Mouse (Mus musculus) limb, embryonic 14.5 days (tissue): Measurements from ENCODE around the gene Tspan4. TPM values are rescaled to one million over a fixed set of nuclear protein-coding genes. Genes with fewer than 3 reads are reported as not detected.

Source experiments
- ATAC-seq: fragments of 200-750 bp; cut with Nextera tagmentation; 2 replicates; pipeline ENCODE4 v1.8.0; 2017; ENCODE audit warnings: low read depth, moderate number of reproducible peaks, moderate TSS enrichment; ENCODE audit not compliant: low FRiP score
- DNase-seq: peaks from one replicate; pipeline ENCODE4 v3.0.0-alpha.2; 2015; ENCODE audit warnings: low spot score
- H3K27ac ChIP-seq: fragments of 300-500 bp; sonication (generic); replicated peaks from 2 replicates; pipeline ENCODE4 v1.5.1; 2014; ENCODE audit warnings: low read depth, mild to moderate bottlenecking, low read length, moderate library complexity, mixed read lengths
- H3K27me3 ChIP-seq: fragments of 300-500 bp; sonication (generic); 2 replicates; pipeline ENCODE4 v1.6.1; 2014; ENCODE audit warnings: low read length, mixed read lengths; ENCODE audit not compliant: control insufficient read depth, insufficient read depth
- H3K36me3 ChIP-seq: fragments of 300-500 bp; sonication (generic); 2 replicates; pipeline ENCODE4 v1.6.1; 2014; ENCODE audit warnings: mild to moderate bottlenecking, low read length, moderate library complexity, mixed read lengths; ENCODE audit not compliant: control insufficient read depth, insufficient read depth
- H3K4me1 ChIP-seq: fragments of 300-500 bp; sonication (generic); 2 replicates; pipeline ENCODE4 v1.6.1; 2014; ENCODE audit warnings: antibody characterized with exemption, low read length, mixed read lengths; ENCODE audit not compliant: control insufficient read depth, insufficient read depth
- H3K4me2 ChIP-seq: fragments of 300-500 bp; sonication (generic); replicated peaks from 2 replicates; pipeline ENCODE4 v1.6.1; 2014; ENCODE audit warnings: low read depth, mild to moderate bottlenecking, low read length, moderate library complexity; ENCODE audit not compliant: severe bottlenecking
- H3K4me3 ChIP-seq: fragments of 300-500 bp; sonication (generic); replicated peaks from 2 replicates; pipeline ENCODE4 v1.5.1; 2014; ENCODE audit warnings: low read length
- H3K9ac ChIP-seq: fragments of 300-500 bp; sonication (generic); 2 replicates; pipeline ENCODE4 v1.6.1; 2014; ENCODE audit warnings: mild to moderate bottlenecking, low read depth, low read length, moderate library complexity; ENCODE audit not compliant: severe bottlenecking
- H3K9me3 ChIP-seq: fragments of 300-500 bp; sonication (generic); 2 replicates; pipeline ENCODE4 v1.6.1; 2016; ENCODE audit warnings: low read length; ENCODE audit not compliant: control insufficient read depth
- POLR2A ChIP-seq: fragments of 200-500 bp; IDR thresholded peaks from 2 replicates; pipeline ENCODE4 v1.8.0; 2012; ENCODE audit warnings: inconsistent platforms, mild to moderate bottlenecking, moderate library complexity, borderline replicate concordance; ENCODE audit not compliant: insufficient read depth, insufficient read length; ENCODE audit errors: extremely low read depth
- WGBS: fragments of 180-500 bp; shearing (Covaris S2); extraction: QIAGEN DNeasy Blood & Tissue Kit; methylation state at CpG from one replicate; pipeline ENCODE4 v1.1.7; 2014; 5-methylcytosine and 5-hydroxymethylcytosine counted together
- polyA plus RNA-seq, 2 experiments: library from polyadenylated mRNA; depleted of rRNA in 1 of 2; stranded (reverse) in 1 of 2; unstranded in 1 of 2; fragments of >200 nt; fragmentation: Nextera tagmentation in 1 of 2; extraction: Ambion mirVana in 1 of 2; gene quantifications; 2 replicates each; pipeline versions ENCODE4 v1.2.1 to v1.2.3; 2012 to 2014

The Tspan4 gene
- polyA plus RNA-seq, 2 experiments: 77.9 to 101 TPM

DNA sequence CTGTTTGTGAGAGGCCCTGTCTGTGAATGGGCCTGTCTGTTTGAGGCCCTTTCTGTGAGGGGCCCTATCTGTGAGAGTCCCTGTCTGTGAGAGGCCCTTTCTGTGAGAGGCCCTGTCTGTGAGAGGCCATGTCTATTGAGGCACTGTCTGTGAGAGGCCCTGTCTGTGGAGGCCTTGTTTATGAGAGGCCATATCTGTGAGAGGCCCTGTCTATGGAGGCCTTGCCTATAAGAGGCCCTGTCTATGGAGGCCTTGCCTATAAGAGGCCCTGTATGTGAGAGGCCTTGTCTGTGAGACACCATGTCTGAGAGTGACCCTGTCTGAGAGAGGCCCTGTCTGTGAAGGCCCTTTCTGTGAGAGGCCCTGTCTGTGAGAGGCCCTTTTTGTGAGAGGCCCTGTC is 33.1 kb downstream of the Tspan4 start:
- Histone ChIP-seq H3K4me3 (no peak overlapping the region), H3K27ac (no peak overlapping the region), H3K27me3 (no peaks in the 10 kb centered on the region), H3K9ac (no peak overlapping the region), H3K9me3 (no peaks in the 10 kb centered on the region), H3K4me1 (no peaks in the 10 kb centered on the region), H3K4me2 (no peak overlapping the region), H3K36me3 (peaks cover 19% of the 10 kb centered on the region)
- DNase-seq: no peak
- TF ChIP-seq POLR2A: no peak
- no peak for ATAC-seq

DNA sequence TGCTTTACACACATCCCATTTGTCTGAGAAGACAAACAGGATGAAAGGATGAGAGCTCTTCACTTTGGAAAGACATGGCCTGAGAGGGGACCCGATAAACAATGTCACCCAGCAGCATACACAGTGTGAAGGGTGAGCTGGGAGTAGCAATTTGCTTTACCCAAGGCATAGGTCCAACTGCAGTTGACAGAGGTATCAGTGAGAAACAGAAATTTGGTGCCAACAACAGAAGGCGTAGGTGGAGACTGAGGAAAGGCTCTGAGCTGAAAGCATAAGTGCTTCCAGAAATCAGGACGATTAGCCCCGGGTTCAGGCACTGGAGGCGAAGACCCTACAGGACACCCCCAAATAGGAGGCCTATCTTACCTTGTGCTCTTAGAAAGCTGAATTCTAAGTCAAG is 35.2 kb downstream of the Tspan4 start:
- no peak overlapping the region for H3K9ac ChIP-seq
- H3K27ac ChIP-seq: no peak overlapping the region

DNA sequence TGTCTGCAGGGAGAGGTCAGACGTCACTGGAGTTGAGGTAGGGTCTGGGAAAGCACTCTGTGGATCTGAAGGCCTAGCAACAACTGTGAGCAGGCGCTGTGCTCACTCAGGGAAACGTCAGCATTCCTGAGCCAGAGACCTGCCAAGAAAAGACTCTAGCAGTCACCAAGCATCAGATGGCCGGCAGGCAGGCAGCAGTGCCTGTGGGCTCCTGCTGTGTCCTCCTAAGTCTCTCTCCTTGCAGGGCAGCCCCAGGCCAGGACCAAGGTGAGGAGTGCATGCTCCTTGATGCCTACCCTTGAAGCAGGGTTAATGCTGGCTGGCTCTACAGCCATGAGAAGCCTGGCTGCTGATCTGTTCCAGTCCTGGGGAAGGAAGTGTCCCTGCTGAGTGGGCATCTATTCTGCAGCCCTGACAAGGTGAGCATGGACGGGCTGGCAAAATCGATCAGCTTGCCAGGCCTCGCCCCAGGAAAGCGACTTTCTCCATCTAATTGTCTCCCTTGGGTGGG is 35.7 kb downstream of the Tspan4 start:
- 69% methylated on average over 8 of the region's 8 CpGs for WGBS
- H3K27ac ChIP-seq: no peak overlapping the region
- no peak overlapping the region for H3K4me2 ChIP-seq
- H3K27me3 ChIP-seq: no peaks in the 10 kb centered on the region
- no peak for TF ChIP-seq POLR2A
- no peaks in the 10 kb centered on the region for H3K9me3 ChIP-seq
- peaks cover 34% of the 10 kb centered on the region for H3K36me3 ChIP-seq
- no peak overlapping the region for H3K9ac ChIP-seq
- no peak overlapping the region for H3K4me3 ChIP-seq
- ATAC-seq (peak; percentile 26; the same call in 1 of the 2 replicates), DNase-seq (no peak)
- no peaks in the 10 kb centered on the region for H3K4me1 ChIP-seq

More for the DNA sequence above, 35.2 kb downstream of the Tspan4 start:
- Histone ChIP-seq H3K4me2 (no peak overlapping the region), H3K27me3 (no peaks in the 10 kb centered on the region), H3K4me1 (no peaks in the 10 kb centered on the region), H3K9me3 (no peaks in the 10 kb centered on the region), H3K36me3 (peaks cover 31% of the 10 kb centered on the region), H3K4me3 (no peak overlapping the region)
- DNase-seq: no peak
- TF ChIP-seq POLR2A: no peak
- 94% methylated on average over 5 of the region's 5 CpGs for WGBS
- ATAC-seq: no peak

DNA sequence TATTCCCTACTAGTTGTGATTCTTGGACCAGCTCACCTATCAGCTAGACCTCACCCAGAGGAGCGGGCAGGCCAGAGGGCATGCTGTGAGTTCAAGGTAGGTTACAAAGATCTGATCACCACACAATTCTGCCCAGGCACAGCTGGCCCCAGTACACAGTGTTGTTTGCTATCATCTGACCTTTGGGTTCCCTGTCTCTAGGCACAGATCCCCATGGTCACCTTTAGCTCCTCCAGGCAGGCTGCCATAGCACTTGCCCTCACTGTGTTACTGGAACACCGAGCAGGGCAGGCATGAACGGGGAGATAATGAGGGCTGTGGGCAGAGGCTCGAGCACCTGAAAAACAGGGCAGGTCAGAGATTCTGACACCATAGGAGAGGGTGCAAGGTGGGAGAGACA is 42.6 kb downstream of the Tspan4 start:
- H3K27ac ChIP-seq: no peak overlapping the region
- no peak overlapping the region for H3K4me3 ChIP-seq
- H3K27me3 ChIP-seq: no peaks in the 10 kb centered on the region
- no peak overlapping the region for H3K4me2 ChIP-seq
- no peaks in the 10 kb centered on the region for H3K4me1 ChIP-seq
- no peak for ATAC-seq
- TF ChIP-seq POLR2A: no peak
- H3K36me3 ChIP-seq: peaks cover 47% of the 10 kb centered on the region
- H3K9me3 ChIP-seq: no peaks in the 10 kb centered on the region
- no peak overlapping the region for H3K9ac ChIP-seq
- DNase-seq: no peak
- 89% methylated on average over 4 of the region's 4 CpGs for WGBS

DNA sequence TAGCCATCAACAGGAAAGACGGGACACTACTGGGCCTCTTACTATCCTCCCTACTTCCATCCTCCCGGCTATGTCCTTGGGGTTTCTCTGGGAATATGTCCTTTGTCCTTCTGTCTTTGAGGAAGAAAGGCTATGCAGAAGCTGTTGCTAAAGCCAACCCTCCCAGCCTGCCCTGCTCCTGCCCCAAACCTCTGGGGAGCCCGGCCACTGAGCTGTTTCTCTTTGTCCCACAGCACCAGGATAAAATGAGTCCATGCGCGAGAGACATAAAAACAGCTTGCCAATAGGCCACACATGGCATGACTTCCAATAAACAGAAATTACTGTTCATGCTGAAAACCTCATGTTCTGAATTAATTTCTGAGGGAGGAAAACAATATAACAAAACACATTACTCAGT is 43.3 kb downstream of the Tspan4 start:
- Histone ChIP-seq H3K27me3 (no peaks in the 10 kb centered on the region), H3K4me2 (no peak overlapping the region), H3K4me3 (no peak overlapping the region), H3K27ac (no peak overlapping the region), H3K36me3 (peaks cover 40% of the 10 kb centered on the region), H3K9ac (no peak overlapping the region), H3K9me3 (no peaks in the 10 kb centered on the region), H3K4me1 (no peaks in the 10 kb centered on the region)
- no peak for DNase-seq
- no peak for TF ChIP-seq POLR2A
- 73% methylated on average over 5 of the region's 5 CpGs for WGBS
- no peak for ATAC-seq

DNA sequence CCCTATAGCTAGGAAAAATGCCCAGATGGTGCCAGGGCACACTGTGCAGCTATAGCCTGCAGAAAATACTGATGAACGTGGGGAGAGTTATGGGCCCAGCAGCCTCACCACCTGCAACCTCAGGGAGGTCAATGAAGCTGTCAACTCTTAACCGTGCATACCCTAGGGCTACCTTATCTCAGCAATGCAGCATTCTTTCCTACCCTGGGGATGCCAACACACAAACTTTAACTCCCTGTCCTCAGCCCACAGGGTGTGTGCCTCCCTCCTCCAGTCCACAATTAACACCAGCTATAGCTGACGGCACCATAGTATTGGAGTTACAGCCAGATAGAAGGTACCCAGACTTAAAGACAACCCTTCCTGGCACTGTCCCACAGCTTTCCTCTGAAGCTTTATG is 43.9 kb downstream of the Tspan4 start:
- Histone ChIP-seq H3K4me2 (no peak overlapping the region), H3K27me3 (no peaks in the 10 kb centered on the region), H3K9ac (no peak overlapping the region), H3K27ac (no peak overlapping the region), H3K4me1 (no peaks in the 10 kb centered on the region), H3K36me3 (peaks cover 35% of the 10 kb centered on the region), H3K4me3 (no peak overlapping the region), H3K9me3 (no peaks in the 10 kb centered on the region)
- 65% methylated on average over 3 of the region's 3 CpGs for WGBS
- DNase-seq: no peak
- no peak for TF ChIP-seq POLR2A
- no peak for ATAC-seq
